Mouse (Mus musculus): ENCODE data around the gene Aldh3a2. TPM values are rescaled to one million over a fixed set of nuclear protein-coding genes. Genes with fewer than 3 reads are reported as not detected.
"Not testable (repeated sequence)": the region's sequence is repeated elsewhere in the genome, so short reads cannot be mapped to it uniquely, and the experiment has no call there.

The Aldh3a2 gene
- polyA plus RNA-seq, 1 experiment from 2014 or later: 26.1 TPM

DNA sequence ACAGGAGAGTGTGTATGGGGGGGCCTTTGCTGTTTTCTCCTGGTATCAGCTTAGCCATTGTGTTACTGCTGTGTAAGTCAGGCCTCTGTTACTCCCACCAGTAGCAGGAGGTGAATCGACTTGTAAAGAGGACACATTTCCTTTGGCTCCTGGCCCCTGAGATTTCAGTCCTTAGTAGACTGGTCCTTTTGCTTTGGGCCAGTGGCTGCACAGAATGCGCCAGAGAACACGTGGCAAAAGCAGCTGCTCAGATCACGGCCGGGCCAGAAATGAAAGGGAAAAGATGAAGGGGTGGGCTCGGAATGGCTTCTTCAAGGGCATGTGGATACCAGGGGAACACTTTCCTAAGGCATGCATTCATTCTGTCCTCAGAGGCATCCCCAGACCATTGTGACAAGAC, 65.1 kb downstream of the Aldh3a2 start:
- Histone ChIP-seq H3K4me3 (ENCODE audit: low read depth, low read length) (no peak overlapping the region), H3K36me3 (ENCODE audit: control insufficient read depth, insufficient read depth, low read length) (no peaks in the 10 kb centered on the region), H3K9me3 (replicated peaks; ENCODE audit: control insufficient read depth, low read length) (no peaks in the 10 kb centered on the region), H3K27ac (ENCODE audit: low read depth, low read length) (no peak overlapping the region), H3K9ac (ENCODE audit: low read depth, low read length) (no peak overlapping the region), H3K4me1 (ENCODE audit: control insufficient read depth, insufficient read depth, low read length) (no peaks in the 10 kb centered on the region), H3K27me3 (ENCODE audit: control insufficient read depth, insufficient read depth, low read length) (no peaks in the 10 kb centered on the region; the same call in 1 of the 2 replicates), H3K4me2 (no peak overlapping the region)
- whole genome bisulfite sequencing (ENCODE audit: insufficient replicate concordance): 73% methylated on average over 6 of the region's 6 CpGs
- no peak for ATAC-seq (replicated peaks; ENCODE audit: insufficient number of reproducible peaks, low FRiP score, low TSS enrichment)

DNA sequence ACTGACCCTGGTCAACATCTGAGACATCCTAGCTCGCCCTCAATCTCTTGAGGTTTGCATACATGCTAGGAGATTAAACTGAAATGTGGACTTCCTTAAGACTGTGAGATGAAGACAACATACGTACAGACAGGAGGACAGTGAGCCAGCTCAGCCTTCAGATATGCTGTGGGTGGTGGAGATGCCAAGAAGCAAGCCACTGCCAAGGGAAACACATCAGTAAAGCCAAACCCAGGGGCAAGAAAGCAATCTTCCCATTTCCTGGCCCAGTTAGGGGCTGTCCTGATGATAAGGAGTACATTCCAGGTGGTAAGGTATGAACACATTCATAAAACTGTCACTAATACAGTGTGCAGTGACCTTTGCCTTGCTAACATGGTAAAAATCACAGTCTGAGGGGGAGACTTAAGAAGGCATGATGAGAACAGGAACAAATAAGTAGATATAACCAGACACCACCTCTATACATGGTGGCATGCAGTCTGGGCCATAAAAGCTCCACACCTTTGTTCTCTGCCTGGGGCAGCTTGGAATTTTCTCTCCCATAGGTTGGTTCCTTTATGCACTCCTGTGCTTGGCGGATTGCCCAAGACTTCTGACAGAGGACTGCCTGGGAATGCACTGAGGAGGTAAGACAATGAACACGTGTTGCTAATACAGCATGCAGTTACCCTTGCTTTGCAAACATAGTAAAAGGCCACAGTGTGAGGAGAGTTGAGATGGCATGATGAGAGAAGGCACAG, 67.5 kb downstream of the Aldh3a2 start:
- Histone ChIP-seq H3K27ac (ENCODE audit: low read depth, low read length) (no peak overlapping the region), H3K4me1 (ENCODE audit: control insufficient read depth, insufficient read depth, low read length) (no peaks in the 10 kb centered on the region), H3K9me3 (replicated peaks; ENCODE audit: control insufficient read depth, low read length) (no peaks in the 10 kb centered on the region), H3K36me3 (ENCODE audit: control insufficient read depth, insufficient read depth, low read length) (no peaks in the 10 kb centered on the region), H3K4me3 (ENCODE audit: low read depth, low read length) (no peak overlapping the region), H3K4me2 (no peak overlapping the region), H3K27me3 (ENCODE audit: control insufficient read depth, insufficient read depth, low read length) (no peaks in the 10 kb centered on the region), H3K9ac (ENCODE audit: low read depth, low read length) (no peak overlapping the region)
- WGBS (ENCODE audit: insufficient replicate concordance): 65% methylated on average over 4 of the region's 4 CpGs
- ATAC-seq (replicated peaks; ENCODE audit: insufficient number of reproducible peaks, low FRiP score, low TSS enrichment): no peak

DNA sequence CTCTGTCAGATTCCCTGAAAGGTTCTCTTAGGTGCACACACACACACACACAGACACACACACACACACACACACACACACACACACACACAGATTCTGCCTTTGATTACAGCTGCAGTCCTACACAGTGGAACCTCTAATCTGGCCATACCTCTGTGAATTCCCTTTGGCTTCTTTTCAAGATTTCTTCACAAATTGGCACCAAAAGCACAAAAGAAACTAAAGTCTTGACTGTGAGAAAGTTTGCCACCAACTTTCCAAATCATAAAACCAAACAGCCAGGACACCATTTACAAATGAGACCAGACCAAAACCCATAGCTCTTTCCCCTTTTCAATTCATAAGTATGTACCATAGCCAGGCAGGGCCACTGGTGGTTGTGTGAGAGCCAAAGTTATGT, 69.3 kb downstream of the Aldh3a2 start:
- Histone ChIP-seq H3K27ac (ENCODE audit: low read depth, low read length) (no peak overlapping the region), H3K9ac (ENCODE audit: low read depth, low read length) (no peak overlapping the region), H3K4me3 (ENCODE audit: low read depth, low read length) (no peak overlapping the region), H3K27me3 (ENCODE audit: control insufficient read depth, insufficient read depth, low read length) (peaks cover 3% of the 10 kb centered on the region; the same call in 1 of the 2 replicates), H3K4me1 (ENCODE audit: control insufficient read depth, insufficient read depth, low read length) (no peaks in the 10 kb centered on the region), H3K4me2 (no peak overlapping the region), H3K36me3 (ENCODE audit: control insufficient read depth, insufficient read depth, low read length) (no peaks in the 10 kb centered on the region), H3K9me3 (replicated peaks; ENCODE audit: control insufficient read depth, low read length) (no peaks in the 10 kb centered on the region)
- ATAC-seq (replicated peaks; ENCODE audit: insufficient number of reproducible peaks, low FRiP score, low TSS enrichment): no peak

DNA sequence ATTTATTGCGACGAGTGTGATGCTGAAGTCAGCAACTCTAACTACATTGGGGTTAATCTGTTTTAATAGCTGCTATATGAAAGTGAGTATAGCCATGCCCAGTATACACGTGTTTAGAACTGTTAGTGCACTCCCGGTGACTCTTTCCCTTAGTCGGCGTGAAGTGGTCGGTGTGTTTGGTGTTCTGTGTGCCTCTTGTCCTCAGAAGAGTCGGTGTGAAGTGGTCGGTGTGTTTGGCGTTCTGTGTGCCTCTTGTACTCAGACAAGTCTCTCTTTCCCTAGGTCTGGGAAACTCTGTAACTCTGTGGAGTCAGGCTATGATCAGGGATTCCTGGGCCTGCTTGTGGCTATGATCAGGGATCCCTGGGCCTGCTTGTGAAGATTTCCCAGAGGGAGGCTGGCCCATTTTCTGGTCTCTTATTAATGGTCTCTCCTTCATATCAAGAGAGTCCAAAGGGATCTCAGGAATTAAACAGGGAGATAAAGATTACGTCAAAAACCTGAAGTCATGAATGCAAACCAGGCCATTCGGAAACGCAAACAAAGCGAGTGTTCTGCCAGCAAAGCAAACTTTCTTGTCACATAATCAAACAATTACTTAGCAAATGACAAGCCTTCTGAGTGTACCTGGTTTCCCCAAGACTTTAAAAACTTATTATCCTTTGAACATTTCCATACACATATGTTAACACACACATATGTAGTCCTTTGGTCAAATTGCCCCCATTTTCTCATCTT, 70.5 kb downstream of the Aldh3a2 start:
- Histone ChIP-seq H3K9me3 (replicated peaks; ENCODE audit: control insufficient read depth, low read length) (no peaks in the 10 kb centered on the region), H3K4me3 (ENCODE audit: low read depth, low read length) (no peak overlapping the region), H3K9ac (ENCODE audit: low read depth, low read length) (no peak overlapping the region), H3K27ac (ENCODE audit: low read depth, low read length) (no peak overlapping the region), H3K4me1 (ENCODE audit: control insufficient read depth, insufficient read depth, low read length) (no peaks in the 10 kb centered on the region), H3K4me2 (no peak overlapping the region), H3K36me3 (ENCODE audit: control insufficient read depth, insufficient read depth, low read length) (no peaks in the 10 kb centered on the region), H3K27me3 (ENCODE audit: control insufficient read depth, insufficient read depth, low read length) (peaks cover 3% of the 10 kb centered on the region; the same call in 1 of the 2 replicates)
- WGBS (ENCODE audit: insufficient replicate concordance): 77% methylated on average over 14 of the region's 14 CpGs
- ATAC-seq (replicated peaks; ENCODE audit: insufficient number of reproducible peaks, low FRiP score, low TSS enrichment): no peak

DNA sequence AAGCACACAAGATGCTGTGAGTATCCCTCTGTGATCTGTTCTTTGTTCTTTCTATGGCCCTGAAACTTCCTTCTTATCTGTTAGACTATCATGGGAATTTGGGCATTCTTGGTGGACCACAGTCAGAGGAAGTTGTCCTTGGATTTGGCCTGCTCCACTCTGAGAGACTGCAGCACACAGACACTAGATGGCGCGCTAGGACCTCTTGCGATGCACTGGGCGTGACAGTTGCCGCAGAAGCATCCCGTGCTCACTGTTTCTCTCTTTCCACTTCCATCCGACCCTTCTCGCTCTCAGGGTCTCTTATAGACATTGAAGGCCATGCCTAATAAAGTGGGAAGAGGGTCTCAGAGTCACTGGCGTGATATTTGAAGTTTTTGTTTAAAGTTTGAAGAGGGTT, 73.9 kb downstream of the Aldh3a2 start:
- Histone ChIP-seq H3K9me3 (replicated peaks; ENCODE audit: control insufficient read depth, low read length) (no peaks in the 10 kb centered on the region), H3K4me1 (ENCODE audit: control insufficient read depth, insufficient read depth, low read length) (no peaks in the 10 kb centered on the region), H3K36me3 (ENCODE audit: control insufficient read depth, insufficient read depth, low read length) (no peaks in the 10 kb centered on the region), H3K27me3 (ENCODE audit: control insufficient read depth, insufficient read depth, low read length) (peaks cover 3% of the 10 kb centered on the region; the same call in 1 of the 2 replicates), H3K27ac (ENCODE audit: low read depth, low read length) (no peak overlapping the region), H3K4me3 (ENCODE audit: low read depth, low read length) (no peak overlapping the region), H3K4me2 (no peak overlapping the region), H3K9ac (ENCODE audit: low read depth, low read length) (no peak overlapping the region)
- ATAC-seq (replicated peaks; ENCODE audit: insufficient number of reproducible peaks, low FRiP score, low TSS enrichment): no peak
- 8% methylated on average over 9 of the region's 9 CpGs for WGBS (ENCODE audit: insufficient replicate concordance)

DNA sequence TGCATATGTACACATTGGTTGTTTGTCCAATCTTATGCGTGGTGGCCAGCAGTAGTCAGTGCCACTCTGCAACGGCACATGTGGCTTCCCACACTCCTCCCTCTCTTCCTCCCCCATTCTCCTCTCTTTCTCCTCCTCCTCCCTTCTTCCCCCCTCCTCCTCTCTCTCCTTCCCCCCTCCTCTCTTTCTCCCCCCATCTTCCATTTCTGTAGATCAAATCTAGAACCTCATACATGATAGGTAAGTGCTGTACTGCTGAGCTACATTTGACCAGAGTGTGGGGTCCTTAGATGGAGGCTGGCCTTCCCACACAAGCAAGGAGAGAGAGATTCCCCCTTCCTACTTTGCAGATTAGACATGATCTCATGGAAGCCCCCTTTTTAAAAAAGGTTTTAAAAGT, 74.5 kb downstream of the Aldh3a2 start:
- H3K4me1 ChIP-seq (ENCODE audit: control insufficient read depth, insufficient read depth, low read length): no peaks in the 10 kb centered on the region
- H3K36me3 ChIP-seq (ENCODE audit: control insufficient read depth, insufficient read depth, low read length): no peaks in the 10 kb centered on the region
- no peak overlapping the region for H3K9ac ChIP-seq (ENCODE audit: low read depth, low read length)
- peaks cover 3% of the 10 kb centered on the region; the same call in 1 of the 2 replicates for H3K27me3 ChIP-seq (ENCODE audit: control insufficient read depth, insufficient read depth, low read length)
- no peak for ATAC-seq (replicated peaks; ENCODE audit: insufficient number of reproducible peaks, low FRiP score, low TSS enrichment)
- no peak overlapping the region for H3K4me3 ChIP-seq (ENCODE audit: low read depth, low read length)
- H3K9me3 ChIP-seq (replicated peaks; ENCODE audit: control insufficient read depth, low read length): no peaks in the 10 kb centered on the region
- H3K4me2 ChIP-seq: no peak overlapping the region
- WGBS (ENCODE audit: insufficient replicate concordance): 93% methylated on average over 2 of the region's 2 CpGs
- no peak overlapping the region for H3K27ac ChIP-seq (ENCODE audit: low read depth, low read length)

DNA sequence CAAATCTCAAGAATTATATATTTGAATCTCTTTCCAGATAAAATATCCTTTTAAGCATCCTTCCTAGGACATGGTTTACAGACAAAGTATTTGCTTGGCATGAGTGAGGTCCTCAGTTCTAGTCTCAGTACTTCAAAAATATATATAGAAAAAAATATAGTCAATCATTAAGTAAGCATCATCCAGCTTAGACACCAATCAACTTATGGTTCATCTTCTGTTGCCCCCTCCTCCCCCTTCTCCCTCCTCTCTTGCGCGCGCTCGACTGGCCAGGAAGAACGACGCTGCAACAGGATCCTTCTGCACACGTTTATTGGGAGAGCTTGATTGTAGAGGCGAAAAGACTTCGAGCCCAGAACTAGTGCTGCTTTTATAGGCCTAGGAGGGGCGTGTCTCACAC, 75.1 kb downstream of the Aldh3a2 start:
- H3K4me1 ChIP-seq (ENCODE audit: control insufficient read depth, insufficient read depth, low read length); H3K4me3 ChIP-seq (ENCODE audit: low read depth, low read length); H3K27ac ChIP-seq (ENCODE audit: low read depth, low read length); H3K27me3 ChIP-seq (ENCODE audit: control insufficient read depth, insufficient read depth, low read length); ATAC-seq (replicated peaks; ENCODE audit: insufficient number of reproducible peaks, low FRiP score, low TSS enrichment); H3K9ac ChIP-seq (ENCODE audit: low read depth, low read length); H3K4me2 ChIP-seq; H3K36me3 ChIP-seq (ENCODE audit: control insufficient read depth, insufficient read depth, low read length); H3K9me3 ChIP-seq (replicated peaks; ENCODE audit: control insufficient read depth, low read length): not testable (repeated sequence)
- 96% methylated on average over 7 of the region's 10 CpGs for WGBS (ENCODE audit: insufficient replicate concordance)

DNA sequence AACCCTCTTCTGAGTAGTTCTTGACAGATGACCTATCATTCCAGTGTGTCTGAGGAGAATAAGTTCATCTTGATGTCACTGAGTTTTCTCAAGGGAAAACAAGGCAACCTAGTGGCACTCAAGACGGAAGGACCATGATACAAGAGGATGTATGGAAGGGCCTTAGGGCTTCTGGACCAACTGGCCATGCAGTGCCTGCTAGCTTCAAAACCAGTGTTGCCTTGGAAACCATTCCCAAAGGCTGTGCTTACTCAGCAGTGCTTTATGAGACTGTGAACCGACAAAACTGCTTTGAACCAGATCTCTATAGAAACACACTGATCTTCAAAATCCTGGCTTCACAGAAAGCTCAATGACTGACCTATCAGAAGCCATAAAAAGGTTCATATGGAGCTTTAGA, 76.5 kb downstream of the Aldh3a2 start:
- H3K4me1 ChIP-seq (ENCODE audit: control insufficient read depth, insufficient read depth, low read length): no peaks in the 10 kb centered on the region
- H3K27ac ChIP-seq (ENCODE audit: low read depth, low read length): no peak overlapping the region
- peaks cover 3% of the 10 kb centered on the region; the same call in 1 of the 2 replicates for H3K27me3 ChIP-seq (ENCODE audit: control insufficient read depth, insufficient read depth, low read length)
- 88% methylated on average over 2 of the region's 2 CpGs for WGBS (ENCODE audit: insufficient replicate concordance)
- no peak for ATAC-seq (replicated peaks; ENCODE audit: insufficient number of reproducible peaks, low FRiP score, low TSS enrichment)
- no peaks in the 10 kb centered on the region for H3K9me3 ChIP-seq (replicated peaks; ENCODE audit: control insufficient read depth, low read length)
- H3K4me3 ChIP-seq (ENCODE audit: low read depth, low read length): no peak overlapping the region
- no peak overlapping the region for H3K9ac ChIP-seq (ENCODE audit: low read depth, low read length)
- H3K36me3 ChIP-seq (ENCODE audit: control insufficient read depth, insufficient read depth, low read length): no peaks in the 10 kb centered on the region
- H3K4me2 ChIP-seq: no peak overlapping the region

DNA sequence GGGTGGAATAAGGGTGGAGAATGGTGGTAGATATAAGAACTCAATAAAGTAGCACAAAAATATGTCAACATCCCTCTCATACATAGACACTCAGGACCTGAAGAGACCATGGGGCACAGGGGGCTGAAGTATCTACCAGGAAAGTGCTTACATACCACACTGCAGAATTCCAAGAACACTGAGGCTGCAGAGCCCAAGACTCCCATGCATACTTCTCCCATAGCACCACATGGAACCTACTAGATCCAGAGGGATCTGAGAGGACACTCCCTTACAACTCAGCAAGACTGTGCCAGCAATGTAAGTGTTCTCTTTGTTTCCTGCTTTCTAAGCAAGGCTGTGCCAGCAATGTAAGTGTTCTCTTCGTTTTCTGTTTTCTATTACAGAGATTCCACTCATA, 83.4 kb downstream of the Aldh3a2 start:
- no peak overlapping the region for H3K27ac ChIP-seq (ENCODE audit: low read depth, low read length)
- H3K27me3 ChIP-seq (ENCODE audit: control insufficient read depth, insufficient read depth, low read length): no peaks in the 10 kb centered on the region
- H3K4me1 ChIP-seq (ENCODE audit: control insufficient read depth, insufficient read depth, low read length): no peaks in the 10 kb centered on the region
- WGBS (ENCODE audit: insufficient replicate concordance): 71% methylated on average over 1 of the region's 1 CpGs
- no peaks in the 10 kb centered on the region for H3K9me3 ChIP-seq (replicated peaks; ENCODE audit: control insufficient read depth, low read length)
- ATAC-seq (replicated peaks; ENCODE audit: insufficient number of reproducible peaks, low FRiP score, low TSS enrichment): no peak
- H3K9ac ChIP-seq (ENCODE audit: low read depth, low read length): no peak overlapping the region
- H3K4me2 ChIP-seq: no peak overlapping the region
- no peaks in the 10 kb centered on the region for H3K36me3 ChIP-seq (ENCODE audit: control insufficient read depth, insufficient read depth, low read length)
- no peak overlapping the region for H3K4me3 ChIP-seq (ENCODE audit: low read depth, low read length)

Data from heart, embryonic 11.5 days (tissue).